Mouse (Mus musculus) midbrain, postnatal 0 days (tissue): ENCODE data around the gene Cby3. TPM values are rescaled to one million over a fixed set of nuclear protein-coding genes. Genes with fewer than 3 reads are reported as not detected.

ENCODE experiments used
- ATAC-seq: fragments of 200-750 bp; cut with Nextera tagmentation; 2 replicates; pipeline ENCODE4 v1.8.0; 2017; ENCODE audit warnings: moderate number of reproducible peaks, mild to moderate bottlenecking, moderate TSS enrichment, moderate library complexity; ENCODE audit not compliant: low FRiP score
- DNase-seq: peaks from one replicate; pipeline ENCODE4 v3.0.0-alpha.2; 2015; ENCODE audit warnings: low spot score
- H3K27ac ChIP-seq: fragments of 300-500 bp; sonication (generic); 2 replicates; pipeline ENCODE4 v1.5.1; 2014; ENCODE audit warnings: low read depth, mild to moderate bottlenecking, low read length, mixed read lengths
- H3K27me3 ChIP-seq: fragments of 300-500 bp; sonication (generic); 2 replicates; pipeline ENCODE4 v1.6.1; 2014; ENCODE audit warnings: low read length, control low read depth, mixed read lengths; ENCODE audit not compliant: insufficient read depth
- H3K36me3 ChIP-seq: fragments of 300-500 bp; sonication (generic); 2 replicates; pipeline ENCODE4 v1.6.1; 2014; ENCODE audit warnings: low read length, control low read depth, mixed read lengths; ENCODE audit not compliant: insufficient read depth
- H3K4me1 ChIP-seq: fragments of 300-500 bp; sonication (generic); 2 replicates; pipeline ENCODE4 v1.6.1; 2014; ENCODE audit warnings: mild to moderate bottlenecking, control low read depth, antibody characterized with exemption, low read length, mixed read lengths; ENCODE audit not compliant: insufficient read depth
- H3K4me2 ChIP-seq: fragments of 300-500 bp; sonication (generic); 2 replicates; pipeline ENCODE4 v1.6.1; 2014; ENCODE audit warnings: low read depth, mild to moderate bottlenecking, low read length, mixed read lengths; ENCODE audit not compliant: poor library complexity, severe bottlenecking
- H3K4me3 ChIP-seq: fragments of 300-500 bp; sonication (generic); 2 replicates; pipeline ENCODE4 v1.5.1; 2014; ENCODE audit warnings: low read depth, mild to moderate bottlenecking, low read length, moderate library complexity
- H3K9ac ChIP-seq: fragments of 300-500 bp; sonication (generic); replicated peaks from 2 replicates; pipeline ENCODE4 v1.6.1; 2014; ENCODE audit warnings: mild to moderate bottlenecking, low read length, moderate library complexity, mixed read lengths; ENCODE audit not compliant: poor library complexity, severe bottlenecking
- H3K9me3 ChIP-seq: fragments of 300-500 bp; sonication (generic); 2 replicates; pipeline ENCODE4 v1.6.1; 2016; ENCODE audit warnings: low read length, control low read depth
- CTCF ChIP-seq: IDR thresholded peaks from 2 replicates; pipeline ENCODE4 v1.5.1; 2016; ENCODE audit warnings: antibody characterized with exemption, mild to moderate bottlenecking
- WGBS: fragments of 180-500 bp; shearing (Covaris S2); extraction: QIAGEN DNeasy Blood & Tissue Kit; methylation state at CpG from one replicate; pipeline ENCODE4 v1.1.7; 2014; 5-methylcytosine and 5-hydroxymethylcytosine counted together
- polyA plus RNA-seq: library from polyadenylated mRNA; unstranded; fragments of >200 nt; fragmentation: Nextera tagmentation; extraction: Ambion mirVana; gene quantifications from 2 replicates; pipeline ENCODE4 v1.2.1, GENCODE M21; 2015
- total RNA-seq: library from RNA; depleted of rRNA; stranded (reverse); fragments of >200 nt; gene quantifications from 2 replicates; pipeline ENCODE4 v1.2.3, GENCODE M21; 2014

Cby3 gene
- total and polyA plus RNA-seq, 2 experiments from 2014 or later = 0.71 to 1.8 TPM

DNA sequence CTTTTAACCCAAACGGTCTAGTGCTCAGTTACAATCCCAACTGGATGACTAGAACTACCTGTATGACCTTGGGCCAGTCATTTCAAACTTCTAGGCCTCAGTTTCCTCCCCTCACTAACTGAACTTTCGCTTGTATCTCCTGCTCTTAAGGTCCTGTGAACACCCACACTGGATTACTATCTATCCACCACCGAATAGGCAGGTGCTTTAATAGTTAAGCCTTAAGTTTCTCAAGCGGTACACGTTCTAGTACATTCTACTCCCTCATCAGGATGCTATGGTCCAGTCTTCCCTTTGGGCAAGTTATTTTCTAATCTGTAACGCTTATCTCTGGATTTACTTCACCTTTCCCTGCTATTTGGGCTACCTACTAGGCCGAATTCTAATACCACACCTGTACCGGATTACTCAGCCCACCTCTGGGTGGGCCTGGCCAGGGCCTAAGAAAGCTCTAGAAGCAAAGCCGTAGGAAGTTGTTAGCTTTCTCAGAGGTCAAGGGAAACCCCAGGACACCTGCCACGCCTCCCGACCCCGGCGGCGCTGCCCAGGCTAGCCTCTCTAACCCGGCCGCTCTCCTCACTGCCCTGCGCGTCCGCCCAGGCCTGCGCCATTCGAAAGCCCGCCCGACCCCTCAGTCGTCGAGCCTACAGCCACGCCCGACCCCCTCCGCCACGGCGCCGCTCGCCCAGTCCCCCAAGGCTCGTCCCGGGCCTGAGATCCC, 29.4 kb upstream of the Cby3 start:
- H3K36me3 ChIP-seq = no peaks in the 10 kb centered on the region
- no peak for DNase-seq
- peak; percentile 72 for ATAC-seq

DNA sequence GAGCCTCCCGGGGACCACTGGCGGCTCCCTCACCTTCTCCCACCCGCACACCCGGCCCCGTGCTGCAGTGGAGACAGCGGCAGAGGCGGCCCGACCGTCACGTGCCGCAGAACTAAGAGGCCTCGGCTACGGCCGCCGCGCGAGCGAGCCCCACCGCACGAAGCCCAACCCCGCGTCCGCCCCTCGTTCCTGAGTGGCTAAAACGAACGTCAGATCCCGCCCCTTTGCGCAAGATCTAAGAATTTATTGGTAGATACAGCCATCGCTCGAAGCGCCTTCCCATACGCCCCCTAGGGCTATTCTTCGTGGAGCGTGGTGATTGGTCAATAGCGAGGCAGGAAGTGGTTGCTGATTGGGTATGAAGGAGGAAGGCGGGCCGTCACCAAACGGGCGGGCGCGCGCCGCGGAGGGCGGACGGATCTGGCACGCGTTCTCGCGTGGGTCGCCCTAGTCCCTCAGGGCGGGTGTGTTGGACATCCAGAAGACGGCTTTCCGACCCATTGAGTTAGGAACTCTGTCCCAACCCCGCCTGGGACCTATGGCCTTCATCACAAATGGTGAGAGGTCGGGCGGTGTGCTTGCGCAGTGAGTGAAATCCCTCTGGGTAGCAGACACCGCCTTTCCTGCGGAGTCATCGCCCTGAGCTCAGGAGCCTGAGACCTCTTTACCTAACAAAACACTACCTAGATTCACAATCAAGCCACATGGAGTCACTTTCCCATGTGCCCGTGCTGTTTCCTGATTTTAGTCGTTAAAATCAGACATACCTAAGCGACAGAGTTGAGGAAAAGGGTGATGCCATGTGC, 28.6 kb upstream of the Cby3 start, which contains the start of gene Canx:
TSS of gene Canx (minus strand) at position 178 of the 806 bp plus-strand sequence.
- H3K4me1 ChIP-seq = peaks cover 13% of the 10 kb centered on the region; the same call in 1 of the 2 replicates
- no peaks in the 10 kb centered on the region for H3K27me3 ChIP-seq
- WGBS = under 1% methylated on average over 64 of the region's 64 CpGs
- H3K4me3 ChIP-seq = peak within 1 kb of the TSS; percentile 87
- peak within 1 kb of the TSS; percentile 66 for H3K4me2 ChIP-seq
- peak; percentile 100 for DNase-seq
- peak within 1 kb of the TSS; percentile 92 for H3K27ac ChIP-seq
- no peaks in the 10 kb centered on the region for H3K9me3 ChIP-seq
- TF ChIP-seq CTCF = peak; percentile 50
- peak; percentile 98 for ATAC-seq
- no peaks in the 10 kb centered on the region for H3K36me3 ChIP-seq
- peak within 1 kb of the TSS; percentile 98 for H3K9ac ChIP-seq

More for the DNA sequence above, 29.4 kb upstream of the Cby3 start:
- H3K4me3 ChIP-seq = peak overlapping the region; percentile 87
- WGBS = 2% methylated on average over 34 of the region's 34 CpGs
- peak overlapping the region; percentile 98 for H3K9ac ChIP-seq
- H3K27me3 ChIP-seq = no peaks in the 10 kb centered on the region
- no peak for TF ChIP-seq CTCF
- H3K4me2 ChIP-seq = peak overlapping the region; percentile 66
- no peaks in the 10 kb centered on the region for H3K9me3 ChIP-seq
- peak overlapping the region; percentile 92 for H3K27ac ChIP-seq
- peaks cover 13% of the 10 kb centered on the region; the same call in 1 of the 2 replicates for H3K4me1 ChIP-seq

DNA sequence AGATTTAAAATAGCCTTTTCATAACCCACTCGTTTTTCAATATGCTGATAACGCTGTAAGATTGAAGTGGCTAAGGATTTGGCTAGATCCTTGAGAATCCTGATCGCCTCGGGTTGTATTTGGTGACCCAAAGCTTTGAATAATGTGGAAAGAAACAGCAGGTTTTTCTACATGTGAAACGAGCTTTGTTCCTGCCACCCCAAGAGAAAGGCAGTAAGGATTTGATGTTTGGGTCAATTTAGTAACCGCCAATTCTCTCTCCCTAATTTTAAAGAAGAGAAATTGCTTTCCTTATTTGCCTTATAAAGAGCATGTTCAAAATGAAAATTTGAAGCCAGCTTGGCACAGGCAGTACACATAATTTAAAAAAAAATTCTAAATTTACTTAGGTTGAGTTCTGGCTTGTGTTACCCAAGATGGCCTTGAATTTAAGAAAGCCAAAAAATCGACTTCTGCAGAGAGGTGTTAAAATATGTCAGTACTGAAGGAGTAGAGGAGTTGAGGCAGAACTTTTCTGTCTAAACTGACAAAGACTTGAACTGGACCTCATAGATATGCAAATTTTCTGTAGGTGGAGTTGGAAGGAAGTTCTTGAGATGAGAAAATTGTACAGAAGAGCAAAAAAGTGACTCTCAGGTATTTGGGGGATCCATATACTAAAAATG, 27.8 kb upstream of the Cby3 start:
- ATAC-seq = no peak
- no peak for TF ChIP-seq CTCF
- Histone ChIP-seq H3K4me1 (peaks cover 13% of the 10 kb centered on the region; the same call in 1 of the 2 replicates), H3K9me3 (no peaks in the 10 kb centered on the region), H3K4me2 (peak overlapping the region; percentile 62), H3K4me3 (peak overlapping the region; percentile 87), H3K27me3 (no peaks in the 10 kb centered on the region), H3K9ac (peak overlapping the region; percentile 68), H3K27ac (peak overlapping the region; percentile 91), H3K36me3 (no peaks in the 10 kb centered on the region)
- no peak for DNase-seq
- 5% methylated on average over 7 of the region's 7 CpGs for WGBS

DNA sequence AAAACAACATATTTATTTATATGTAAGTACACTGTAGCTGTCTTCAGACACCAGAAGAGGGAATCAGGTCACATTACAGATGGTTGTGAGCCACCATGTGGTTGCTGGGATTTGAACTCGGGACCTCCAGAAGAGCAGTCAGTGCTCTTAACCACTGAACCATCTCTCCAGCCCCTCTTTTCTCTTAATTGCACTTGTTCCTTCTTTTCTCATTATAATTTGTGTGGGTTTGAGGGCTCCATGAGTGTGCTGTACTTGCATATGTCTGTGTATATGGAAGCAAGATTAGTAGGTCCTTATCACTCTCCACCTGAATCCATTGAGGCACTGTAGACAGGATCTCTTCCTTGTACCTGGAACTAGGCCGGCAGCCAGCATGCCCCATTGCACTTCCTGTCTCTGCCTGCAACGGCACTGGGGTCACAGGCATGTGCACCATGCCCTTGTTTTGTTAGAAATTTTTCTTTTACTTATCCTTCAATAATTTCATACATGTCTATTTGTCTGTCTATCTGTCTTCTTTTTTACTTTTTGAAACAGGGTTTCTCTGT, 26.1 kb upstream of the Cby3 start:
- DNase-seq (no peak), ATAC-seq (no peak)

DNA sequence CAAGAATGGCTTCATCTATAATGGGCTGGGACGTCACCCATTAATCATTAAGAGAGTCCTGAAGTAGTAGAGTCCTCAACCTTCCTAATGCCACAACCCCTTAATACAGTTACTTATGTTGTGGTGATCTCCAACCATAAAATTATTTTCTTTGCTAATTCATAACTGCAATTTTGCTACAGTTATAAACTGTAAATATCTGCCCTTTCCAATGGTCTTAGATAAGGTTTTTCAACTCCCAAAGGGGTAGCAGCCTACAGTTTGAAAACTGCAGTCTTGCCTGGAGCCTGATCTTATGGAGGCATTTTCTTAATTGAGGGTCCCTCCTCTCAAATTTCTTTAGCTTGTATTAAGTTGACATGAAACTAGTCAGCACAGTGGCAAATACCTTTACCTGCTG, 24.9 kb upstream of the Cby3 start:
- no peak for TF ChIP-seq CTCF
- DNase-seq = no peak
- no peak overlapping the region for H3K27ac ChIP-seq
- H3K9ac ChIP-seq = no peak overlapping the region
- no peak overlapping the region for H3K4me3 ChIP-seq
- peaks cover 4% of the 10 kb centered on the region; the same call in 1 of the 2 replicates for H3K4me1 ChIP-seq
- H3K36me3 ChIP-seq = no peaks in the 10 kb centered on the region
- no peaks in the 10 kb centered on the region for H3K27me3 ChIP-seq
- H3K4me2 ChIP-seq = no peak overlapping the region
- 96% methylated on average over 1 of the region's 1 CpGs for WGBS
- ATAC-seq = no peak
- H3K9me3 ChIP-seq = no peaks in the 10 kb centered on the region

More for the DNA sequence above, 26.1 kb upstream of the Cby3 start:
- TF ChIP-seq CTCF = no peak
- Histone ChIP-seq H3K27me3 (no peaks in the 10 kb centered on the region), H3K9me3 (no peaks in the 10 kb centered on the region), H3K4me2 (no peak overlapping the region), H3K9ac (no peak overlapping the region), H3K27ac (no peak overlapping the region), H3K4me1 (peaks cover 13% of the 10 kb centered on the region; the same call in 1 of the 2 replicates), H3K4me3 (no peak overlapping the region), H3K36me3 (no peaks in the 10 kb centered on the region)
- WGBS = 94% methylated on average over 3 of the region's 3 CpGs
